Comparison of ENCODE assay signal across 21 mouse cellular contexts in genomic region chr7:18886963-18887362, GRCm38 (mm10). TPM values are rescaled to one million over a fixed set of nuclear protein-coding genes. Genes with fewer than 3 reads are reported as not detected.
"Had no signal": no experiment of that assay in that cellular context is flagged by ENCODE, and none has a peak within 500 bp of the region (broad histone marks: within the 10 kb centered on the region; RNA-seq: fewer than 3 reads in every experiment).

No protein-coding gene starts in this region.

- H3K36me3 ChIP-seq: lung, embryonic 15.5 days; midbrain, embryonic 13.5 days; midbrain, embryonic 15.5 days; stomach, embryonic 15.5 days had no signal

- H3K9ac ChIP-seq: lung, embryonic 15.5 days; midbrain, embryonic 13.5 days; midbrain, embryonic 15.5 days; neural tube, embryonic 12.5 days; stomach, embryonic 15.5 days had no signal

- ATAC-seq: lung, postnatal 0 days; midbrain, embryonic 13.5 days; midbrain, embryonic 15.5 days had no signal

- DNase-seq: lung, adult 2 months; lung, postnatal 14 days; lung, postnatal 36 days; right cerebral cortex, postnatal 14 days; thymus, adult 2 months; thymus, postnatal 25 days; thymus, postnatal 4 days had no signal

- H3K4me2 ChIP-seq: lung, embryonic 15.5 days; midbrain, embryonic 11.5 days; midbrain, embryonic 13.5 days; midbrain, embryonic 15.5 days; neural tube, embryonic 12.5 days; stomach, embryonic 15.5 days had no signal

- H3K27ac ChIP-seq: lung, embryonic 15.5 days; macrophage; midbrain, embryonic 13.5 days; midbrain, embryonic 15.5 days; neural tube, embryonic 12.5 days; stomach, embryonic 15.5 days; stomach, postnatal 0 days had no signal

- H3K27me3 ChIP-seq: lung, embryonic 15.5 days; midbrain, embryonic 13.5 days; midbrain, embryonic 15.5 days; neural tube, embryonic 12.5 days; stomach, embryonic 15.5 days had no signal

- H3K4me1 ChIP-seq: neural tube, embryonic 12.5 days had no signal

- H3K9me3 ChIP-seq: lung, embryonic 15.5 days; megakaryocyte, embryonic 14.5 days; midbrain, embryonic 13.5 days; midbrain, embryonic 15.5 days; neural tube, embryonic 12.5 days; stomach, embryonic 15.5 days had no signal

- H3K4me3 ChIP-seq: lung, embryonic 15.5 days; megakaryocyte, embryonic 14.5 days; midbrain, embryonic 13.5 days; midbrain, embryonic 15.5 days; neural tube, embryonic 12.5 days; stomach, embryonic 15.5 days had no signal

RNA-seq across cellular contexts. Expression of gene Nova2, which starts 38.7 kb away (rescaled TPM):
- total RNA-seq: megakaryocyte progenitor cell, adult 5-6 weeks; monocyte, adult 5-6 weeks; neutrophil, adult 5-6 weeks had no signal

RNA-seq across cellular contexts. Expression of gene Mill2, which starts 47.2 kb away (rescaled TPM):
- total RNA-seq: monocyte, adult 5-6 weeks; neutrophil, adult 5-6 weeks had no signal
- polyA plus RNA-seq: neural tube, embryonic 14.5 days had no signal
